7 mouse cellular contexts compared by ENCODE assay signal in the genomic region with DNA sequence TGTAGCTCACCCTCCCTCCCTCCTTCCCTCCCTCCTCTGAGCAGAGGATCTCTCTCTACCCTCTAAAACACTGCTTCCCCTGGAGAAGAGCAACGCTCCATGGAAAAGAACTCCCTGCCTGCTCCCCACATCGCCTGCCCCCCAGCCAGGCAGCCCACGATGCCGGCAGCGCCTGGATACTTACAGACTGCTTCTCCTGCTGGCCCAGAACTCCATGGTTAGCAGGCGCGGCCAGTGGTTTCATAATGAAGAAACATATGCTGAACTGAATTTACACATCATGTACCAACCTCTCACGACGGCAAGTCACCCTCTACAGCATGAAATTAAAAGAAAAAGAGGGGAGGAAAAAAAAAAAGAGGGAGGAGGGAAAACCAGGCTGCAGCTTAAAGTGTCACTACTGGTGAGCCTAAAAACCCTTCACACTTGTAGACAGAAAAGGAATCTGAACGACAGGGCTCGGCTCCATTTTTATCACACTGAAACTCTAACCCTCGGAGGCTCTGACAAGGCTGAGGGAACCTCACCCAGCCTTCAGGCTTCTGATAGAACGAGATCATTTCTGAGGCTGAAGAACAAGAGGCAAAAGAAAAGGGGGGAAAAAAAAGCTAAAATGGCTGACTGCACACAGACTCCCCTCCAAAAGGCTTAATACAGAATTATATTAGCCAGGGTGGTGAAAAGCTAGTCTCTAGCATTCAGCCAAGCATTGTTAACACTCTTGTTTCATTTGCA.
DNase-seq lines count a peak whose midpoint lies in the region; ATAC-seq lines count a peak whose summit lies in the region.

No protein-coding gene starts in this region.

- H3K36me3 ChIP-seq in lung, embryonic 16.5 days (ENCODE audit: control insufficient read depth, insufficient read depth, low read length) = no peaks in the 10 kb centered on the region
- H3K36me3 ChIP-seq in embryonic facial prominence, embryonic 14.5 days (ENCODE audit: control insufficient read depth, insufficient read depth, low read length) = no peaks in the 10 kb centered on the region
- H3K36me3 ChIP-seq in hindbrain, embryonic 10.5 days = no peaks in the 10 kb centered on the region
- no peaks in the 10 kb centered on the region for H3K36me3 ChIP-seq in stomach, embryonic 16.5 days (ENCODE audit: control insufficient read depth, insufficient read depth, low read length)

- peak overlapping the region; percentile 52 for H3K27ac ChIP-seq in lung, embryonic 16.5 days (ENCODE audit: low read length)
- H3K27ac ChIP-seq in embryonic facial prominence, embryonic 14.5 days (replicated peaks; ENCODE audit: low read depth, low read length) = peak overlapping the region; percentile 54
- peak overlapping the region; percentile 78 for H3K27ac ChIP-seq in hindbrain, embryonic 10.5 days
- H3K27ac ChIP-seq in stomach, embryonic 16.5 days (ENCODE audit: low read length) = peak overlapping the region; percentile 69

- no peak for DNase-seq in lung, postnatal 10 days
- DNase-seq in embryonic facial prominence, embryonic 14.5 days (ENCODE audit: low spot score) = peak; percentile 40
- peak; percentile 12 for DNase-seq in hindbrain, embryonic 10.5 days (ENCODE audit: low spot score)
- no peak for DNase-seq in ovary, postnatal 36 days (ENCODE audit: low spot score)

- H3K4me2 ChIP-seq in lung, embryonic 16.5 days (ENCODE audit: low read depth, low read length) = peak overlapping the region; percentile 27; the same call in 1 of the 2 replicates
- H3K4me2 ChIP-seq in embryonic facial prominence, embryonic 14.5 days (ENCODE audit: low read depth, low read length) = peak overlapping the region; percentile 50
- peak overlapping the region; percentile 22 for H3K4me2 ChIP-seq in stomach, embryonic 16.5 days (ENCODE audit: low read depth, low read length)

- peak; percentile 28; the same call in 1 of the 2 replicates for ATAC-seq in lung, embryonic 16.5 days (ENCODE audit: low read depth)
- ATAC-seq in embryonic facial prominence, embryonic 14.5 days (ENCODE audit: low read depth) = peak; percentile 58
- peak; percentile 62 for ATAC-seq in megakaryocyte, adult 5-6 weeks (ENCODE audit: poor library complexity, severe bottlenecking)
- ATAC-seq in stomach, embryonic 16.5 days (ENCODE audit: insufficient read depth, low FRiP score) = no peak

- H3K4me1 ChIP-seq in lung, embryonic 16.5 days (replicated peaks; ENCODE audit: control insufficient read depth, insufficient read depth, low read length) = peaks cover 24% of the 10 kb centered on the region
- peaks cover 15% of the 10 kb centered on the region for H3K4me1 ChIP-seq in embryonic facial prominence, embryonic 14.5 days (ENCODE audit: control insufficient read depth, insufficient read depth, low read length)
- peaks cover 26% of the 10 kb centered on the region for H3K4me1 ChIP-seq in hindbrain, embryonic 10.5 days (replicated peaks)
- peaks cover 17% of the 10 kb centered on the region for H3K4me1 ChIP-seq in stomach, embryonic 16.5 days (ENCODE audit: control insufficient read depth, insufficient read depth, low read length)

- 30% methylated on average over 13 of the region's 13 CpGs for whole genome bisulfite sequencing in lung, embryonic 16.5 days
- WGBS in embryonic facial prominence, embryonic 14.5 days = 22% methylated on average over 13 of the region's 13 CpGs
- WGBS in hindbrain, embryonic 10.5 days = 26% methylated on average over 13 of the region's 13 CpGs
- 41% methylated on average over 13 of the region's 13 CpGs for WGBS in stomach, embryonic 16.5 days

- H3K27me3 ChIP-seq in lung, embryonic 16.5 days (ENCODE audit: control insufficient read depth, insufficient read depth, low read depth, low read length) = no peaks in the 10 kb centered on the region
- no peaks in the 10 kb centered on the region for H3K27me3 ChIP-seq in embryonic facial prominence, embryonic 14.5 days (replicated peaks; ENCODE audit: control insufficient read depth, insufficient read depth, low read length)
- H3K27me3 ChIP-seq in hindbrain, embryonic 10.5 days (ENCODE audit: insufficient read depth, poor library complexity, severe bottlenecking) = no peaks in the 10 kb centered on the region
- H3K27me3 ChIP-seq in stomach, embryonic 16.5 days (ENCODE audit: control insufficient read depth, insufficient read depth, low read length) = no peaks in the 10 kb centered on the region

- peak overlapping the region; percentile 31; the same call in 1 of the 2 replicates for H3K9ac ChIP-seq in lung, embryonic 16.5 days (ENCODE audit: low read length)
- peak overlapping the region; percentile 56 for H3K9ac ChIP-seq in embryonic facial prominence, embryonic 14.5 days (ENCODE audit: low read depth, low read length)
- H3K9ac ChIP-seq in stomach, embryonic 16.5 days (ENCODE audit: low read length) = peak overlapping the region; percentile 34

- H3K4me3 ChIP-seq in lung, embryonic 16.5 days (ENCODE audit: low read length) = no peak overlapping the region
- H3K4me3 ChIP-seq in embryonic facial prominence, embryonic 14.5 days (ENCODE audit: low read depth, low read length) = peak overlapping the region; percentile 18; the same call in 1 of the 2 replicates
- peak overlapping the region; percentile 30 for H3K4me3 ChIP-seq in hindbrain, embryonic 10.5 days
- peak overlapping the region; percentile 14; the same call in 1 of the 2 replicates for H3K4me3 ChIP-seq in stomach, embryonic 16.5 days (replicated peaks; ENCODE audit: low read length)

- no peaks in the 10 kb centered on the region for H3K9me3 ChIP-seq in lung, embryonic 16.5 days (ENCODE audit: control insufficient read depth, low read length)
- H3K9me3 ChIP-seq in embryonic facial prominence, embryonic 14.5 days (ENCODE audit: control insufficient read depth, low read length) = no peaks in the 10 kb centered on the region
- no peaks in the 10 kb centered on the region for H3K9me3 ChIP-seq in hindbrain, embryonic 10.5 days
- no peaks in the 10 kb centered on the region for H3K9me3 ChIP-seq in stomach, embryonic 16.5 days (replicated peaks; ENCODE audit: control insufficient read depth, low read length)

Comparison
In these comparisons a context has a peak if more than half of its experiments do, and no peak if none do; other contexts are left out.
1. DNase-seq: peak in embryonic facial prominence, embryonic 14.5 days (single experiment) and hindbrain, embryonic 10.5 days (single experiment); none in lung, postnatal 10 days (single experiment) and ovary, postnatal 36 days (single experiment).
2. Peak in every context shown above with its lines, with median percentiles within 50 percentile points of each other: H3K27ac ChIP-seq, H3K4me2 ChIP-seq and H3K9ac ChIP-seq.